Mouse (Mus musculus) right cerebral cortex, postnatal 10 days (tissue): ENCODE measurements at regions not wholly inside any gene's neighbourhood (a gene's known extent, or its start where the extent isn't known, plus 50 kb on each side); places are given as distances from the start of the nearest gene placed in this dataset.
A peak's percentile ranks its signal among the peaks of the same experiment; 100 is the strongest.

Experiments used
- DNase-seq, 2 experiments: peaks; one replicate each; pipeline ENCODE4 v3.0.0; 2021; ENCODE audit warnings: low spot score in 2 of 2

DNA sequence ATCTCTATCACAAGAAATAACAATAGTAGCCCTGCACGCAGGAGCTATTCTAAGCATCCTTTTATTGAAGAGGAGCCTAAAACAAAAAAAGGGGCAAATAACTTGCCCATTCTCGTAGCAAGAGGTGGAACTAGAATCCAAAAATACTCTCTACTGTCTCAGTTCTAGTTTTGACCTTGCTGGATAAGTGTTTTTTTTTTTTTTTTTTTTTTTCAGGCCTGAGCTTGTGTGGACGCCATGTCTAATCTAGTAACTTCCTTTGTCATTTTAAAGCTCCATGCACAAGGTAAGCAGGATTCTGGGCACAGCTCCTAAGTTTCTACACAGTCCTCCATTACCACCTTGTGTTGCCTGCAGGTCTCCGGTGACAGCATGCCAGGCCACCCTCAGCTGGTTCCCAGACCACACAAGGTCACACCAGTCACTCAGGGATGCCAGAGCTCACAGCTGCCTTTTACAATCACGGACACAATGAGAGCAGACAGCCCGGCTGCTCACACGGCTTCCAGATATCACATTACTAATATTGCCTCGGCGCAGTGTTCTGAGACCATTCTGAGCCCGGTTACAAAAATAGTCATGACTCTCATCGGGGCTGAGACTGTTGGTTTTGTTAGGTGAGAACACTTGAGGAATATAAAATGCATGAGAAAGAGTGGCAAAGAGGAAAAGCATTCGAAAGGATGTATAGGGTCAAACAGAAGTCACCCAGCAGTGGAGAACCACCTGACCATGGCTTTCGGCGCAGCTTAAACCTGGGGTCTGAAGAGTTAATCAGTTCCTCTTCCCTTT, 124.7 kb upstream of the Tank start:
- no peak for DNase-seq

DNA sequence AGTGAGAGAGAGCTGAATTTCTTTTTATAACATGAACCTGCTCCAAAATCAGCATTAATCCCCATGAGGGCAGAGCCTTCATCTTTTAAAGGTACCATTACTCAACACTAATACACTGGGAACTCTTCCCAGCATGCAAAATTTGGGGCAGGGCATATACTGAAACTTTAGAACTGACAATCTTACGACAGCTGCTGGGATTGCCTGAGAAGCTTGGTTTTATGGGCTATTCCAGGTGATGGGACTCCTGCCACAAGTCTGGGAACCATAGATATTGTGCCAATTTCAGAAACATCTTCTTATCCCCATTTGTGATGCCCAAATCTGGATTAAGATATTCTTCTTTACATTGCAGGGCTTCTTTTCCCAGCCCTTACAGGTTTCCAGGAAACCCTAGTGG, 125.8 kb upstream of the Tank start:
- DNase-seq: no peak

- DNase-seq: no peak
These were observed 127.7 kb upstream of the Tank start for GRCm38 (mm10) chr2:61450731-61451130.

- no peak for DNase-seq
These were observed 141.8 kb upstream of the Tank start for GRCm38 (mm10) chr2:61436591-61436990.

GRCm38 (mm10) chr2:61407881-61408280, 170.5 kb upstream of the Tank start:
- no peak for DNase-seq

- no peak for DNase-seq
These were observed 172.2 kb upstream of the Tank start for GRCm38 (mm10) chr2:61406104-61406751.

GRCm38 (mm10) chr2:61405261-61405660, 173.1 kb upstream of the Tank start:
- no peak for DNase-seq

GRCm38 (mm10) chr2:61402588-61403487, 175.5 kb upstream of the Tank start:
- DNase-seq: no peak

DNA sequence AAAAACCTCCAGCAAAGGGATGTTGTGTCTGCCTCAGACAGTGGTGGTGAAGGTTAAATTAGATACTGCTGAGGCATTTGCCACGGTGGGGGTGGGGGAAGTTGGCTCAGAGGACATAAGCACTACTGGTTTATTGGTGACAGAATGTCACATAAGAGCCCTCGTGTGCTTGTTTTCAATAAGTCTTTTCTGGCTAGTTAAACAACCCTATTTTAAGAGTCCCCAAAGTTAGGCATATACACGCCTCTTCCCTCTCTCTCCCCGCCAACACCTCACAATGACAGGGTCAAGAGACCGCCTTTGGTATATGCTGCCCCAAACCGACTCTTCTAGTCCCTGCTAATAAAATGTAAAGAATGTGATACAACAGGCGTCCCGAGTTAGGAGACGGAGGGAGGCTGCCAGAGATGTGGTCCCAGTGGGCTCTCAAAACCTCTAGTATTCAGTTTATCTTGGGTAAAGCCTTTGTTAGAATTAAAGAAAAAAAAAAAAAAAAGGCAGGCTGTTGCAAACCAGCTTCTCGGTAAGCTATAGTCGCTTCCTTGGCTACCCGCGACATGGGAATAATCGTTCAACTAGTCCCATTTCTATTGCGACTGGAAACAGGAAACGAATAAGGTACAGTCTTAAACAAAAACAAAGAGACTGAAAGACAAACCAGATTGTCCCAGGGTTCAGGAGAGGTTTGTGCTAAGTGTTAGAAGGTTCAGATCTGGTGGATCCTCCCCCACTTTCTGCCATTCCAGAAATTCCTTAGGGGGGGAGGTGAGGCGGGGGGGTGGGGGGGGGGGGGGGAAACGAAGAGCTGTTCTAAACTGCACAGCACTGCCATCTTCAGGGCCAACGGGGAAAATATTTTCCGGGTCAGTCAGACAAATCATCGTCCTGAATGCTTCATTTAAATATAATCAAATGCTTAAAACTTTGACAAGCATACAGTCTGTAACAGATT, 176.5 kb upstream of the Tank start:
- DNase-seq: peak; percentile 67 to 82

DNA sequence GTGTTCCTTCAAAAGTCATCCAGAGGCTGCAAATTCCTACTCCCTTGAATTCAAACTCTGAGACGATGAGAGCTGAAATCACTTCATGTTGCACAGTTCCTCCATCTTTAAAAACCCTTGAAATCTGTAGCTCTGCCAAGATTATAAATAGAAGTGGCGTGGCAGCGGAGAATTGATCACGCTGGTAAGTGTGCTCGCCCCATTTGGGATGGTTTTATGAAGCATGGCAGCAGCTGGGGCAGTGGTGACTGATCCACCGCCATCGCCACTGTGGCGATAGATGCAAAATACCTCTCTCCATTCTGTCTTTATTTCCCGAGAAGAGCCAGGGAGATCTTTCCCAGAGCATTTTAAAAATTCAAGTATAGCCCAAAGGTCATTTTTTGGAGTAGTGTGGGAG, 179.8 kb upstream of the Tank start:
- DNase-seq: no peak

GRCm38 (mm10) chr2:61389622-61390021, 188.8 kb upstream of the Tank start:
- no peak for DNase-seq

DNA sequence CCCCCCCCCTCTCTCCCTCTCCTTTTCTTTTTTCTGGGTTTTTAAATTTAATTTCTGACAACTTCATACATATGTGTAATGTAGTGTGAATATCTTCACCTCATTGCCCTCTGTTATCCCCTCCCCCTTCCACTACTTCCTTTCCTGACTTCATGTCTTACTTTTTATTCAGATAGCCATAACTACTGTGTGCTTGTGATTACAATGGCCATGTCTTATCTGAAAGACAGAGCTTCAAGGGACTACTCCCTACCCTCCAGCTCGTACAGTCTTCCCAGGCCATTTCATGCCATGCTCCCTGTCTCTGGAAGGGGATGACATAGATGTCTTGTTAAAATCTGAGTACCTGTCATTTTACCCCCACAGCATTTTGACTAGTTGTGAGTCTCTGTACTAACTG, 189.2 kb upstream of the Tank start:
- no peak for DNase-seq

- no peak for DNase-seq
These were observed 190.8 kb upstream of the Tank start for GRCm38 (mm10) chr2:61387561-61387960.

- no peak for DNase-seq
These were observed 191.4 kb upstream of the Tank start for GRCm38 (mm10) chr2:61386966-61387365.

GRCm38 (mm10) chr2:61384467-61384866, 193.9 kb upstream of the Tank start:
- no peak for DNase-seq

DNA sequence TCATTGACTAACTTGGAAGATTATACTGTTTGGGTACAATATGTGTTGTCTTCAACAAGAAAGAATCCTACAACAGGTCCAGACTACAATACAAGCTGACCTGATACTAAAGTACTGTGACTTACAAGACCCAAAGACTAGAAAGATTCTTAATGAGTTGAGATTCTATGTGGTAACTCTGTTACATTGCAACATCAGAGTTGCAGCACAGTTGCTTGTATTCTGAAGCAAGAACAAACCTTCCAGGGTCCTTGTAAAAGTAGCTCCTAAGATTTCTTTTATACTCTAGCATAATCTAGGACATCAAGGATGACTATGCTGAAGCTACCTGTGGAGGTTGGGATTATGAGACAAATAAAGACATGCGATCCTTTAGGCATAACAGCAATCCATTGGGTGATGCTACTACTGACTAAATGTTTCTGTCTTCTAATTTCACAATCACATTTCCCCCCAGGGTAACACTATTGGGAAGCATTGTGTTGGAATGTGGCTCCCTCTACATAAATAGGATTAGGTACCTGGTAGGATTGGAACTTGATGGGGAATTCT, 194.6 kb upstream of the Tank start:
- no peak for DNase-seq

- no peak for DNase-seq
These were observed 199.3 kb upstream of the Tank start for GRCm38 (mm10) chr2:61379076-61379475.

GRCm38 (mm10) chr2:61378297-61378696, 200.1 kb upstream of the Tank start:
- no peak for DNase-seq

GRCm38 (mm10) chr2:61377756-61378155, 200.6 kb upstream of the Tank start:
- DNase-seq: no peak

GRCm38 (mm10) chr2:61362606-61363005, 215.8 kb upstream of the Tank start:
- no peak for DNase-seq

DNA sequence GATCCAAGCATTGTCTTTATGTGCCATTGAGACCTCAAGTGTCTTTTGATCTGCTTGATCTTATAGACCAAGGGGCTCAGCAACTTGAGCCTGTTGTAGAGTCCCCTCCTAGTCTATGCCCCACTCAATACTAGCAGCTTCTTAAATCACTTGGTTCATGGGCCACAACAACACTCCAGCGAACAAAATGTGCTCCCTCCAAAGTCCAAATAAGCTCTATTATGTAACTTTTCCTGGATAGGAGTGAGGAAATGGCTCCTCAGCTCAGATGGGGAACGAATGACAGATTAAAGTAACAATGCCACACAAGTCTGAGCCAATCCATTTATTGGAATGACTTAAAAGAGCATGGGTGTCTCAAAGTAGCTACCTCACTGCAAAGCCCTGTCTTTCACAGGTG, 217.0 kb upstream of the Tank start:
- DNase-seq: no peak
